Mouse (Mus musculus) spleen, postnatal 4 days (tissue): Measurements from ENCODE around the gene Npcd.

Source experiments
- DNase-seq, 2 experiments: peaks; one replicate each; pipeline ENCODE4 v3.0.0; 2022; ENCODE audit warnings: low spot score in 2 of 2

Npcd gene

GRCm38 (mm10) chr15:79766586-79767071 is 67.4 kb downstream of the Npcd start:
- no peak for DNase-seq

GRCm38 (mm10) chr15:79766168-79766567 is 67.9 kb downstream of the Npcd start:
- DNase-seq: no peak

GRCm38 (mm10) chr15:79765361-79765760 is 68.7 kb downstream of the Npcd start:
- DNase-seq: no peak

- DNase-seq: no peak
These were observed 69.3 kb downstream of the Npcd start for GRCm38 (mm10) chr15:79764539-79765267.

GRCm38 (mm10) chr15:79763601-79764246 is 70.3 kb downstream of the Npcd start:
- no peak for DNase-seq

GRCm38 (mm10) chr15:79763001-79763400 is 71.0 kb downstream of the Npcd start:
- no peak for DNase-seq

GRCm38 (mm10) chr15:79760956-79761355 is 73.1 kb downstream of the Npcd start:
- no peak for DNase-seq

GRCm38 (mm10) chr15:79757118-79757517 is 76.9 kb downstream of the Npcd start:
- DNase-seq: no peak

- DNase-seq: no peak
These were observed 77.9 kb downstream of the Npcd start for GRCm38 (mm10) chr15:79755977-79756625.

- DNase-seq: no peak
These were observed 78.9 kb downstream of the Npcd start for GRCm38 (mm10) chr15:79755176-79755575.

- DNase-seq: no peak
These were observed 80.2 kb downstream of the Npcd start for GRCm38 (mm10) chr15:79753873-79754272.

GRCm38 (mm10) chr15:79753420-79753752 is 80.7 kb downstream of the Npcd start:
- no peak for DNase-seq

GRCm38 (mm10) chr15:79752742-79753419 is 81.2 kb downstream of the Npcd start:
- DNase-seq: peak; percentile 73 to 91

GRCm38 (mm10) chr15:79751772-79752171 is 82.3 kb downstream of the Npcd start:
- peak in 1 of 2 experiments; percentile 31 for DNase-seq

GRCm38 (mm10) chr15:79750266-79750665 is 83.8 kb downstream of the Npcd start:
- DNase-seq: no peak

- no peak for DNase-seq
These were observed 84.9 kb downstream of the Npcd start for GRCm38 (mm10) chr15:79749162-79749561.

- DNase-seq: peak; percentile 55 to 79
These were observed 86.0 kb downstream of the Npcd start for GRCm38 (mm10) chr15:79747998-79748397.

GRCm38 (mm10) chr15:79745883-79746282 is 88.2 kb downstream of the Npcd start:
- DNase-seq: no peak

- no peak for DNase-seq
These were observed 88.7 kb downstream of the Npcd start for GRCm38 (mm10) chr15:79745312-79745711.

GRCm38 (mm10) chr15:79744742-79745141 is 89.3 kb downstream of the Npcd start:
- no peak for DNase-seq

GRCm38 (mm10) chr15:79744001-79744400 is 90.0 kb downstream of the Npcd start:
- no peak for DNase-seq

GRCm38 (mm10) chr15:79742706-79743023 is 91.4 kb downstream of the Npcd start:
- DNase-seq: no peak
